Mouse (Mus musculus) intestine, embryonic 16.5 days (tissue): ENCODE measurements around the gene Lrrc1. TPM values are rescaled to one million over a fixed set of nuclear protein-coding genes. Genes with fewer than 3 reads are reported as not detected.

Experiments
- ATAC-seq: fragments of 200-750 bp; cut with Nextera tagmentation; 2 replicates; pipeline ENCODE4 v1.8.0; 2017; ENCODE audit warnings: moderate TSS enrichment, moderate library complexity
- H3K27ac ChIP-seq: fragments of 300-500 bp; sonication (generic); 2 replicates; pipeline ENCODE4 v1.5.1; 2014; ENCODE audit warnings: mild to moderate bottlenecking, low read length
- H3K27me3 ChIP-seq: fragments of 300-500 bp; sonication (generic); replicated peaks from 2 replicates; pipeline ENCODE4 v1.6.1; 2014; ENCODE audit warnings: low read length, control low read depth, mixed read lengths; ENCODE audit not compliant: control insufficient read depth, insufficient read depth
- H3K36me3 ChIP-seq: fragments of 300-500 bp; sonication (generic); 2 replicates; pipeline ENCODE4 v1.6.1; 2014; ENCODE audit warnings: low read length, control low read depth; ENCODE audit not compliant: control insufficient read depth, insufficient read depth
- H3K4me1 ChIP-seq: fragments of 300-500 bp; sonication (generic); 2 replicates; pipeline ENCODE4 v1.6.1; 2014; ENCODE audit warnings: low read length, control low read depth, mixed read lengths; ENCODE audit not compliant: control insufficient read depth, insufficient read depth
- H3K4me2 ChIP-seq: fragments of 300-500 bp; sonication (generic); 2 replicates; pipeline ENCODE4 v1.6.1; 2014; ENCODE audit warnings: low read depth, low read length, control low read depth
- H3K4me3 ChIP-seq: fragments of 300-500 bp; sonication (generic); 2 replicates; pipeline ENCODE4 v1.5.1; 2014; ENCODE audit warnings: mild to moderate bottlenecking, low read length
- H3K9ac ChIP-seq: fragments of 300-500 bp; sonication (generic); 2 replicates; pipeline ENCODE4 v1.6.1; 2014; ENCODE audit warnings: low read depth, low read length
- H3K9me3 ChIP-seq: fragments of 300-500 bp; sonication (generic); 2 replicates; pipeline ENCODE4 v1.6.1; 2016; ENCODE audit warnings: low read length, control low read depth; ENCODE audit not compliant: control insufficient read depth
- WGBS: fragments of 180-500 bp; shearing (Covaris S2); extraction: QIAGEN DNeasy Blood & Tissue Kit; methylation state at CpG from one replicate; pipeline ENCODE4 v1.1.7; 2014; 5-methylcytosine and 5-hydroxymethylcytosine counted together
- polyA plus RNA-seq: library from polyadenylated mRNA; unstranded; fragments of >200 nt; fragmentation: Nextera tagmentation; extraction: Ambion mirVana; gene quantifications from 2 replicates; pipeline ENCODE4 v1.2.1, GENCODE M21; 2015

The Lrrc1 gene
- polyA plus RNA-seq, 1 experiment from 2014 or later = 14.1 TPM

GRCm38 (mm10) chr9:77551036-77551512, 6.4 kb upstream of the Lrrc1 start:
- Histone ChIP-seq H3K27me3 (no peaks in the 10 kb centered on the region), H3K4me3 (no peak overlapping the region), H3K4me2 (no peak overlapping the region), H3K36me3 (no peaks in the 10 kb centered on the region), H3K9ac (no peak overlapping the region), H3K9me3 (no peaks in the 10 kb centered on the region), H3K4me1 (peaks cover 4% of the 10 kb centered on the region; the same call in 1 of the 2 replicates), H3K27ac (no peak overlapping the region)
- WGBS = 65% methylated on average over 7 of the region's 7 CpGs
- no peak for ATAC-seq

GRCm38 (mm10) chr9:77546010-77546409, 1.3 kb upstream of the Lrrc1 start:
- ATAC-seq = peak; percentile 36; the same call in 1 of the 2 replicates
- Histone ChIP-seq H3K36me3 (no peaks in the 10 kb centered on the region), H3K4me2 (no peak overlapping the region), H3K4me1 (peaks cover 18% of the 10 kb centered on the region), H3K9ac (no peak overlapping the region), H3K27ac (peak overlapping the region; percentile 56), H3K9me3 (no peaks in the 10 kb centered on the region), H3K27me3 (no peaks in the 10 kb centered on the region), H3K4me3 (no peak overlapping the region)
- WGBS = 44% methylated on average over 3 of the region's 3 CpGs

GRCm38 (mm10) chr9:77545068-77545421, 375 bp upstream of the Lrrc1 start:
- H3K36me3 ChIP-seq = no peaks in the 10 kb centered on the region
- no peaks in the 10 kb centered on the region for H3K27me3 ChIP-seq
- H3K9me3 ChIP-seq = no peaks in the 10 kb centered on the region
- peaks cover 18% of the 10 kb centered on the region for H3K4me1 ChIP-seq
- H3K27ac ChIP-seq = peak overlapping the region; percentile 56
- H3K4me2 ChIP-seq = peak overlapping the region; percentile 88
- H3K4me3 ChIP-seq = peak overlapping the region; percentile 80
- WGBS = under 1% methylated on average over 17 of the region's 17 CpGs
- no peak for ATAC-seq
- peak overlapping the region; percentile 82 for H3K9ac ChIP-seq

GRCm38 (mm10) chr9:77543351-77544321, 1.0 kb downstream of the Lrrc1 start:
- under 1% methylated on average over 40 of the region's 40 CpGs for WGBS
- peak; percentile 61 for ATAC-seq
- H3K27me3 ChIP-seq = no peaks in the 10 kb centered on the region
- H3K4me1 ChIP-seq = peaks cover 18% of the 10 kb centered on the region
- H3K9me3 ChIP-seq = no peaks in the 10 kb centered on the region
- peak overlapping the region; percentile 80 for H3K4me3 ChIP-seq
- H3K36me3 ChIP-seq = no peaks in the 10 kb centered on the region
- H3K9ac ChIP-seq = peak overlapping the region; percentile 82
- peak overlapping the region; percentile 56 for H3K27ac ChIP-seq
- peak overlapping the region; percentile 88 for H3K4me2 ChIP-seq

- Histone ChIP-seq H3K27ac (no peak overlapping the region), H3K27me3 (no peaks in the 10 kb centered on the region), H3K9ac (no peak overlapping the region), H3K36me3 (no peaks in the 10 kb centered on the region), H3K4me3 (no peak overlapping the region), H3K4me2 (no peak overlapping the region), H3K4me1 (peaks cover 19% of the 10 kb centered on the region), H3K9me3 (no peaks in the 10 kb centered on the region)
- no peak for ATAC-seq
- 93% methylated on average over 7 of the region's 7 CpGs for WGBS
Measured at GRCm38 (mm10) chr9:77541556-77541955, 3.1 kb downstream of the Lrrc1 start.

- 86% methylated on average over 9 of the region's 9 CpGs for WGBS
- H3K4me2 ChIP-seq = no peak overlapping the region
- no peak overlapping the region for H3K4me3 ChIP-seq
- no peak overlapping the region for H3K27ac ChIP-seq
- H3K27me3 ChIP-seq = no peaks in the 10 kb centered on the region
- peaks cover 25% of the 10 kb centered on the region for H3K4me1 ChIP-seq
- ATAC-seq = no peak
- no peaks in the 10 kb centered on the region for H3K36me3 ChIP-seq
- no peak overlapping the region for H3K9ac ChIP-seq
- no peaks in the 10 kb centered on the region for H3K9me3 ChIP-seq
Measured at GRCm38 (mm10) chr9:77539232-77539631, 5.4 kb downstream of the Lrrc1 start.

- Histone ChIP-seq H3K4me1 (peaks cover 25% of the 10 kb centered on the region), H3K4me2 (no peak overlapping the region), H3K9me3 (no peaks in the 10 kb centered on the region), H3K9ac (no peak overlapping the region), H3K27ac (no peak overlapping the region; the same call in 1 of the 2 replicates), H3K4me3 (no peak overlapping the region), H3K27me3 (no peaks in the 10 kb centered on the region), H3K36me3 (no peaks in the 10 kb centered on the region)
- peak; percentile 5; the same call in 1 of the 2 replicates for ATAC-seq
- WGBS = 70% methylated on average over 10 of the region's 10 CpGs
Measured at GRCm38 (mm10) chr9:77537357-77537756, 7.3 kb downstream of the Lrrc1 start.

- Histone ChIP-seq H3K9me3 (no peaks in the 10 kb centered on the region), H3K9ac (no peak overlapping the region), H3K4me1 (peaks cover 22% of the 10 kb centered on the region), H3K4me3 (no peak overlapping the region), H3K27ac (no peak overlapping the region), H3K4me2 (peak overlapping the region; percentile 23; the same call in 1 of the 2 replicates), H3K36me3 (no peaks in the 10 kb centered on the region), H3K27me3 (no peaks in the 10 kb centered on the region)
- WGBS = 54% methylated on average over 7 of the region's 7 CpGs
- peak; percentile 73 for ATAC-seq
Measured at GRCm38 (mm10) chr9:77536832-77537231, 7.8 kb downstream of the Lrrc1 start.

GRCm38 (mm10) chr9:77536286-77536685, 8.4 kb downstream of the Lrrc1 start:
- Histone ChIP-seq H3K27me3 (no peaks in the 10 kb centered on the region), H3K4me2 (no peak overlapping the region), H3K27ac (no peak overlapping the region), H3K36me3 (no peaks in the 10 kb centered on the region), H3K9me3 (no peaks in the 10 kb centered on the region), H3K9ac (no peak overlapping the region), H3K4me1 (peaks cover 22% of the 10 kb centered on the region), H3K4me3 (no peak overlapping the region)
- WGBS = 68% methylated on average over 6 of the region's 6 CpGs
- no peak for ATAC-seq
